8 mouse cellular contexts compared by ENCODE assay signal in the genomic region with DNA sequence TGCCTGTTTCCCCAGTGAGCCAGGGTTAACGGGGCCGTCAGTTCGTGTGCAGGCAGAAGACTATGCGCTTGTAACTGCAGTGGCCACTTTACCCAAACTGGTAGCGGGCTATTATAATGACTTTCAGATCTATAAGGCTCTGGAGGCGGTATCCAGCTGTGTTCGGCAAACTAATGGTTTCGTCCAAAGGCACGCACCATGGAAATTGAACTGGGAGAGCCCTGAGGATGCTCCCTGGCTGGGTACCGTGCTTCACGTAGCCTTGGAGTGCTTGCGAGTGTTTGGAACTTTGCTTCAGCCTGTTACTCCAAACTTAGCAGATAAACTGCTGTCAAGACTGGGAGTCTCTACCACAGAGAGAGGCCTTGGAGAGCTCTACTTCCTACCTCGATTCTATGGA. TPM values are rescaled to one million over a fixed set of nuclear protein-coding genes. Genes with fewer than 3 reads are reported as not detected.
DNase-seq lines count a peak whose midpoint lies in the region; ATAC-seq and TF ChIP-seq lines count a peak whose summit lies in the region.

No protein-coding gene starts in this region.

- H3K4me3 ChIP-seq in heart, embryonic 15.5 days: peak overlapping the region; percentile 82
- peak overlapping the region; percentile 83 for H3K4me3 ChIP-seq in ES-E14 (ENCODE audit: insufficient read depth in 1 of 2, low read depth in 1 of 2, low read length in 2 of 2, poor library complexity in 1 of 2, severe bottlenecking in 1 of 2)
- H3K4me3 ChIP-seq in forebrain, embryonic 12.5 days (replicated peaks): peak overlapping the region; percentile 74
- peak overlapping the region; percentile 67 to 72 for H3K4me3 ChIP-seq in liver, embryonic 14.5 days (ENCODE audit: insufficient read depth in 1 of 2, low read depth in 2 of 2, low read length in 2 of 2)

- H3K4me1 ChIP-seq in heart, embryonic 15.5 days (replicated peaks): peaks cover 26% of the 10 kb centered on the region
- peaks cover 5 to 6% of the 10 kb centered on the region in 2 experiments for H3K4me1 ChIP-seq in ES-E14 (ENCODE audit: control insufficient read depth in 2 of 2, insufficient read depth in 2 of 2, low read length in 2 of 2, poor library complexity in 1 of 2)
- peaks cover 22% of the 10 kb centered on the region for H3K4me1 ChIP-seq in forebrain, embryonic 12.5 days
- peaks cover 11 to 18% of the 10 kb centered on the region in 2 experiments for H3K4me1 ChIP-seq in liver, embryonic 14.5 days (replicated peaks; ENCODE audit: control insufficient read depth in 2 of 2, insufficient read depth in 2 of 2, low read length in 1 of 2)

- intact Hi-C loops in heart, postnatal 10 days (cut with DNase I): loop anchor here (2.0 to 5.0 kb wide), 4 partner anchors 46 to 634 kb away; partner anchors contain the start of genes Boll and Mob4

- TF ChIP-seq CTCF in liver, embryonic 14.5 days (IDR thresholded peaks at IDR 0.05; ENCODE audit: low read depth): no peak

- 34% methylated on average over 13 of the region's 13 CpGs for WGBS in heart, embryonic 15.5 days
- WGBS in forebrain, embryonic 12.5 days: 34% methylated on average over 13 of the region's 13 CpGs
- WGBS in liver, embryonic 14.5 days (ENCODE audit: insufficient replicate concordance): 18% methylated on average over 13 of the region's 13 CpGs

- peak overlapping the region; percentile 76 for H3K9ac ChIP-seq in heart, embryonic 15.5 days
- peak overlapping the region; percentile 80 for H3K9ac ChIP-seq in ES-E14 (ENCODE audit: insufficient read depth, low read depth, low read length, poor library complexity, severe bottlenecking)
- peak overlapping the region; percentile 73 for H3K9ac ChIP-seq in forebrain, embryonic 12.5 days
- H3K9ac ChIP-seq in liver, embryonic 14.5 days (replicated peaks): peak overlapping the region; percentile 76

- H3K27ac ChIP-seq in heart, embryonic 15.5 days: no peak overlapping the region
- H3K27ac ChIP-seq in ES-E14 (ENCODE audit: insufficient read depth, low read depth, low read length, poor library complexity, severe bottlenecking): no peak overlapping the region
- no peak overlapping the region for H3K27ac ChIP-seq in forebrain, embryonic 12.5 days
- peak overlapping the region; percentile 58 for H3K27ac ChIP-seq in liver, embryonic 14.5 days

- H3K9me3 ChIP-seq in heart, embryonic 15.5 days (replicated peaks): no peaks in the 10 kb centered on the region
- no peaks in the 10 kb centered on the region for H3K9me3 ChIP-seq in ES-E14 (ENCODE audit: control insufficient read depth, insufficient read depth, low read depth, low read length)
- no peaks in the 10 kb centered on the region for H3K9me3 ChIP-seq in forebrain, embryonic 12.5 days
- H3K9me3 ChIP-seq in liver, embryonic 14.5 days (ENCODE audit: control insufficient read depth, low read length): no peaks in the 10 kb centered on the region

- no peak for TF ChIP-seq EP300 in liver, embryonic 14.5 days (IDR thresholded peaks at IDR 0.05; ENCODE audit: low read depth)

- DNase-seq in heart, postnatal 10 days: no peak
- DNase-seq in ES-E14 (ENCODE audit: low read depth, low spot score) (no peak), adipocyte (ENCODE audit: low spot score) (no peak)
- peak in 1 of 3 experiments; percentile 16 for DNase-seq in liver, embryonic 14.5 days (ENCODE audit: low read depth in 3 of 3, low spot score in 3 of 3)
- DNase-seq in adrenal gland, postnatal 10 days: no peak

- H3K36me3 ChIP-seq in heart, embryonic 15.5 days: no peaks in the 10 kb centered on the region
- no peaks in the 10 kb centered on the region for H3K36me3 ChIP-seq in ES-E14 (ENCODE audit: control insufficient read depth, insufficient read depth, low read length, poor library complexity, severe bottlenecking)
- no peaks in the 10 kb centered on the region for H3K36me3 ChIP-seq in forebrain, embryonic 12.5 days (replicated peaks)
- H3K36me3 ChIP-seq in liver, embryonic 14.5 days (replicated peaks; ENCODE audit: control insufficient read depth, insufficient read depth, low read depth): no peaks in the 10 kb centered on the region; the same call in 1 of the 2 replicates

- in situ Hi-C loops in ES-E14 (cut with MboI; ENCODE audit: low sequenced_read_pairs in 2 of 2, unreplicated experiment in 2 of 2): no loop called here

- peak overlapping the region; percentile 83 for H3K4me2 ChIP-seq in heart, embryonic 15.5 days
- H3K4me2 ChIP-seq in forebrain, embryonic 12.5 days: peak overlapping the region; percentile 93
- H3K4me2 ChIP-seq in liver, embryonic 14.5 days (ENCODE audit: low read depth): peak overlapping the region; percentile 100

- H3K27me3 ChIP-seq in heart, embryonic 15.5 days: no peaks in the 10 kb centered on the region
- 0 out of 2 replicates have a peak, but pooled peaks cover 4% of the 10 kb centered on the region for H3K27me3 ChIP-seq in forebrain, embryonic 12.5 days
- no peaks in the 10 kb centered on the region for H3K27me3 ChIP-seq in liver, embryonic 14.5 days (ENCODE audit: control insufficient read depth, insufficient read depth, low read length)

- ATAC-seq in heart, embryonic 15.5 days (replicated peaks; ENCODE audit: insufficient number of reproducible peaks, insufficient read depth, low FRiP score, low read depth): no peak
- ATAC-seq in forebrain, embryonic 12.5 days (ENCODE audit: low FRiP score): no peak
- ATAC-seq in liver, embryonic 14.5 days (ENCODE audit: insufficient read depth): no peak
- ATAC-seq in frontal cortex, adult (ENCODE audit: low TSS enrichment): no peak

TF ChIP-seq in ES-E14, 5 proteins besides CTCF, POLR2A, EP300 and RAD21:
- no peak for TF ChIP-seq MAFK (IDR thresholded peaks at IDR 0.05; ENCODE audit: insufficient read depth, low read depth, low read length)
- no peak for TF ChIP-seq ZC3H11A (IDR thresholded peaks at IDR 0.05; ENCODE audit: borderline replicate concordance, low read depth, low read length)
- TF ChIP-seq CHD2 (IDR thresholded peaks at IDR 0.05; ENCODE audit: low read depth, low read length): no peak
- no peak for TF ChIP-seq ZNF384 (IDR thresholded peaks at IDR 0.05; ENCODE audit: low read depth, low read length)
- TF ChIP-seq HCFC1 (IDR thresholded peaks at IDR 0.05; ENCODE audit: borderline replicate concordance, insufficient read depth, low read length): no peak

RNA-seq across cellular contexts. Expression of gene Mars2, which starts 1.5 kb away (rescaled TPM):
- polyA plus RNA-seq in heart, embryonic 15.5 days (2015; fragmentation: Nextera tagmentation; extraction: Ambion mirVana): 3.3 and 3.5 TPM in 2 replicates
- total RNA-seq in heart, postnatal 10 days (2021): 1 to 10 TPM; 4.2 to 5.5 TPM
- total RNA-seq in ES-E14 (2012; rRNA removed): 9.9 and 10.3 TPM in 2 replicates
- 4.0 and 4.7 TPM in 2 replicates for polyA plus RNA-seq in forebrain, embryonic 12.5 days (2016; fragmentation: Nextera tagmentation; extraction: Ambion mirVana)
- 1.6 and 1.9 TPM in 2 replicates for polyA plus RNA-seq in liver, embryonic 14.5 days (2012; rRNA removed)
- 2.1 and 2.2 TPM in 2 replicates for polyA plus RNA-seq in liver, embryonic 14.5 days (2014; fragmentation: Nextera tagmentation; extraction: Ambion mirVana)
- 1 to 10 TPM; 5.0 to 5.8 TPM for total RNA-seq in adrenal gland, postnatal 10 days (2021)

RNA-seq across cellular contexts. Expression of gene Rftn2, which starts 11.9 kb away (rescaled TPM):
- polyA plus RNA-seq in heart, embryonic 15.5 days (2015; fragmentation: Nextera tagmentation; extraction: Ambion mirVana): 9.4 and 10.3 TPM in 2 replicates
- total RNA-seq in heart, postnatal 10 days (2021): 10 to 100 TPM; 12.4 to 14.1 TPM
- 0.40 and 0.48 TPM in 2 replicates for total RNA-seq in ES-E14 (2012; rRNA removed)
- 10.8 and 11.4 TPM in 2 replicates for polyA plus RNA-seq in forebrain, embryonic 12.5 days (2016; fragmentation: Nextera tagmentation; extraction: Ambion mirVana)
- 0.28 and 0.38 TPM in 2 replicates for polyA plus RNA-seq in liver, embryonic 14.5 days (2012; rRNA removed)
- polyA plus RNA-seq in liver, embryonic 14.5 days (2014; fragmentation: Nextera tagmentation; extraction: Ambion mirVana): 0.37 and 0.62 TPM in 2 replicates
- 10 to 100 TPM; 14.2 to 19.7 TPM for total RNA-seq in adrenal gland, postnatal 10 days (2021)
